Mouse (Mus musculus): ENCODE results near the gene Mamld1.

The Mamld1 gene

GRCm38 (mm10) chrX:71131464-71131863 lies 81.4 kb downstream of the Mamld1 start:
- DNase-seq (ENCODE audit: low read depth, low spot score) = no peak

- DNase-seq (ENCODE audit: low read depth, low spot score) = no peak
Measured at GRCm38 (mm10) chrX:71141390-71141789, 91.3 kb downstream of the Mamld1 start.

GRCm38 (mm10) chrX:71149441-71150050 lies 99.5 kb downstream of the Mamld1 start:
- no peak for DNase-seq (ENCODE audit: low read depth, low spot score)

GRCm38 (mm10) chrX:71150551-71151001 lies 100.5 kb downstream of the Mamld1 start:
- no peak for DNase-seq (ENCODE audit: low read depth, low spot score)

GRCm38 (mm10) chrX:71181526-71181925 lies 131.5 kb downstream of the Mamld1 start:
- no peak for DNase-seq (ENCODE audit: low read depth, low spot score)

- DNase-seq (ENCODE audit: low read depth, low spot score) = no peak
Measured at GRCm38 (mm10) chrX:71183671-71184070, 133.6 kb downstream of the Mamld1 start.

- no peak for DNase-seq (ENCODE audit: low read depth, low spot score)
Measured at GRCm38 (mm10) chrX:71186396-71186795, 136.3 kb downstream of the Mamld1 start.

GRCm38 (mm10) chrX:71204776-71205175 lies 154.7 kb downstream of the Mamld1 start:
- no peak for DNase-seq (ENCODE audit: low read depth, low spot score)

All from brain, embryonic 18.5 days (tissue).